18 mouse cellular contexts compared by ENCODE assay signal in genomic region chr9:13308718-13309117, GRCm38 (mm10). TPM values are rescaled to one million over a fixed set of nuclear protein-coding genes. Genes with fewer than 3 reads are reported as not detected.
DNase-seq lines count a peak whose midpoint lies in the region; ATAC-seq lines count a peak whose summit lies in the region.
"Had no signal": no experiment of that assay in that cellular context is flagged by ENCODE, and none has a peak within 500 bp of the region (broad histone marks: within the 10 kb centered on the region; RNA-seq: fewer than 3 reads in every experiment).

No protein-coding gene starts in this region.

- no peak overlapping the region for H3K4me3 ChIP-seq in hindbrain, embryonic 11.5 days (ENCODE audit: low read depth, low read length)
- no peak overlapping the region for H3K4me3 ChIP-seq in hindbrain, embryonic 10.5 days
- no peak overlapping the region for H3K4me3 ChIP-seq in neural tube, embryonic 14.5 days (ENCODE audit: low read depth, low read length)
- H3K4me3 ChIP-seq: embryonic facial prominence, embryonic 10.5 days; forebrain, embryonic 13.5 days; gastrocnemius, adult 2 months; hindbrain, embryonic 12.5 days had no signal

- peaks cover 13% of the 10 kb centered on the region for H3K4me1 ChIP-seq in hindbrain, embryonic 11.5 days (replicated peaks; ENCODE audit: control insufficient read depth, insufficient read depth, low read length)
- H3K4me1 ChIP-seq in hindbrain, embryonic 10.5 days (replicated peaks), result peaks cover 75% of the 10 kb centered on the region
- H3K4me1 ChIP-seq in neural tube, embryonic 14.5 days (ENCODE audit: control insufficient read depth, insufficient read depth, low read length), result peaks cover 40% of the 10 kb centered on the region

- ATAC-seq in hindbrain, embryonic 11.5 days (ENCODE audit: low FRiP score), result peak; percentile 37
- ATAC-seq in neural tube, embryonic 14.5 days (ENCODE audit: low read depth), result peak; percentile 32; the same call in 1 of the 2 replicates
- ATAC-seq: activated CD4-positive, CD25-positive, alpha-beta regulatory T cell, adult 4 months; forebrain, embryonic 13.5 days; forebrain, postnatal 0 days; Patski had no signal

- DNase-seq in hindbrain, embryonic 11.5 days (ENCODE audit: low spot score), result no peak
- DNase-seq in hindbrain, embryonic 10.5 days (ENCODE audit: low spot score), result no peak
- peak; percentile 2 for DNase-seq in kidney, postnatal 10 days
- DNase-seq in kidney, adult 11 months, result no peak
- peak; percentile 68 for DNase-seq in mesoderm, embryonic 11.5 days (ENCODE audit: low read depth, low spot score)
- DNase-seq: adrenal gland, postnatal 14 days; cerebellum, adult 9-11 months; forebrain, postnatal 0 days; gastrocnemius, adult 2 months; gastrocnemius, postnatal 25 days; heart, postnatal 10 days had no signal

- no peak overlapping the region for H3K27ac ChIP-seq in hindbrain, embryonic 11.5 days (ENCODE audit: low read depth, low read length)
- no peak overlapping the region for H3K27ac ChIP-seq in hindbrain, embryonic 10.5 days
- H3K27ac ChIP-seq in neural tube, embryonic 14.5 days (ENCODE audit: low read depth, low read length), result peak overlapping the region; percentile 0; the same call in 1 of the 2 replicates
- H3K27ac ChIP-seq: embryonic facial prominence, embryonic 10.5 days; forebrain, embryonic 13.5 days; gastrocnemius, adult 2 months; hindbrain, embryonic 12.5 days had no signal

- no peaks in the 10 kb centered on the region; the same call in 1 of the 2 replicates for H3K36me3 ChIP-seq in hindbrain, embryonic 11.5 days (ENCODE audit: control insufficient read depth, insufficient read depth, low read length)
- no peaks in the 10 kb centered on the region for H3K36me3 ChIP-seq in hindbrain, embryonic 10.5 days
- no peaks in the 10 kb centered on the region for H3K36me3 ChIP-seq in neural tube, embryonic 14.5 days (ENCODE audit: control insufficient read depth, insufficient read depth, low read length)
- H3K36me3 ChIP-seq: embryonic facial prominence, embryonic 10.5 days; hindbrain, embryonic 12.5 days had no signal

- no peaks in the 10 kb centered on the region for H3K27me3 ChIP-seq in hindbrain, embryonic 11.5 days (ENCODE audit: control insufficient read depth, insufficient read depth, low read length)
- no peaks in the 10 kb centered on the region for H3K27me3 ChIP-seq in hindbrain, embryonic 10.5 days (ENCODE audit: insufficient read depth, poor library complexity, severe bottlenecking)
- H3K27me3 ChIP-seq in neural tube, embryonic 14.5 days (ENCODE audit: control insufficient read depth, insufficient read depth, low read length), result no peaks in the 10 kb centered on the region
- H3K27me3 ChIP-seq: CH12.LX; forebrain, embryonic 13.5 days; hindbrain, embryonic 12.5 days; Patski had no signal

- no peaks in the 10 kb centered on the region for H3K9me3 ChIP-seq in hindbrain, embryonic 11.5 days (ENCODE audit: control insufficient read depth, low read length)
- no peaks in the 10 kb centered on the region for H3K9me3 ChIP-seq in hindbrain, embryonic 10.5 days
- no peaks in the 10 kb centered on the region for H3K9me3 ChIP-seq in neural tube, embryonic 14.5 days (ENCODE audit: control insufficient read depth, low read length)
- H3K9me3 ChIP-seq: embryonic facial prominence, embryonic 10.5 days; forebrain, embryonic 13.5 days; hindbrain, embryonic 12.5 days had no signal

- 66% methylated on average over 8 of the region's 8 CpGs for WGBS in hindbrain, embryonic 11.5 days
- 75% methylated on average over 8 of the region's 8 CpGs for WGBS in hindbrain, embryonic 10.5 days
- 24% methylated on average over 8 of the region's 8 CpGs for WGBS in neural tube, embryonic 14.5 days

- H3K4me2 ChIP-seq in hindbrain, embryonic 11.5 days (replicated peaks; ENCODE audit: low read depth, low read length), result no peak overlapping the region
- no peak overlapping the region for H3K4me2 ChIP-seq in neural tube, embryonic 14.5 days (ENCODE audit: low read depth, low read length)
- H3K4me2 ChIP-seq: forebrain, embryonic 13.5 days; hindbrain, embryonic 12.5 days had no signal

- no peak overlapping the region for H3K9ac ChIP-seq in hindbrain, embryonic 11.5 days (ENCODE audit: low read depth, low read length)
- H3K9ac ChIP-seq in neural tube, embryonic 14.5 days (replicated peaks; ENCODE audit: low read depth, low read length), result no peak overlapping the region
- H3K9ac ChIP-seq: forebrain, embryonic 13.5 days; forebrain, postnatal 0 days; hindbrain, embryonic 12.5 days had no signal

RNA-seq across cellular contexts. Expression of gene Maml2, which starts 11.0 kb away (rescaled TPM):
- polyA plus RNA-seq in hindbrain, embryonic 11.5 days (2014; fragmentation: Nextera tagmentation; extraction: Ambion mirVana), result 10.4 and 11.4 TPM in 2 replicates
- 10.0 and 10.2 TPM in 2 replicates for polyA plus RNA-seq in hindbrain, embryonic 10.5 days (2016; fragmentation: Nextera tagmentation; extraction: Ambion mirVana)
- 12.7 and 13.2 TPM in 2 replicates for polyA plus RNA-seq in neural tube, embryonic 14.5 days (2014; fragmentation: Nextera tagmentation; extraction: Ambion mirVana)

Comparison
In these comparisons a context has a peak if more than half of its experiments do, and no peak if none do; other contexts are left out.
1. DNase-seq: peak in kidney, postnatal 10 days (single experiment) and mesoderm, embryonic 11.5 days (single experiment); none in hindbrain, embryonic 11.5 days (single experiment), hindbrain, embryonic 10.5 days (single experiment) and kidney, adult 11 months (single experiment).